Mouse (Mus musculus): ENCODE measurements around the gene Elmo1. TPM values are rescaled to one million over a fixed set of nuclear protein-coding genes. Genes with fewer than 3 reads are reported as not detected.

Gene Elmo1
- total RNA-seq, 2 experiments from 2014 or later, result 61.7 to 75.4 TPM

- DNase-seq (ENCODE audit: low spot score in 2 of 2), result peak in 1 of 2 experiments; percentile 2
- intact Hi-C loops (cut with DNase I), result no loop called here
Measured at GRCm38 (mm10) chr13:20517702-20518101, 427.3 kb downstream of the Elmo1 start.

- peak in 1 of 2 experiments; percentile 2 for DNase-seq (ENCODE audit: low spot score in 2 of 2)
- intact Hi-C loops (cut with DNase I), result no loop called here
Measured at GRCm38 (mm10) chr13:20521492-20521891, 431.1 kb downstream of the Elmo1 start.

- intact Hi-C loops (cut with DNase I), result no loop called here
- DNase-seq (ENCODE audit: low spot score in 2 of 2), result peak in 1 of 2 experiments; percentile 1
Measured at GRCm38 (mm10) chr13:20523671-20524070, 433.3 kb downstream of the Elmo1 start.

- intact Hi-C loops (cut with DNase I), result no loop called here
- DNase-seq (ENCODE audit: low spot score in 2 of 2), result no peak
Measured at GRCm38 (mm10) chr13:20525844-20526243, 435.4 kb downstream of the Elmo1 start.

GRCm38 (mm10) chr13:20537053-20537452 lies 446.7 kb downstream of the Elmo1 start:
- no peak for DNase-seq (ENCODE audit: low spot score in 2 of 2)
- intact Hi-C loops (cut with DNase I), result loop anchor here (5.0 kb wide), 2 partner anchors 45 to 65 kb away; no protein-coding TSS in a partner anchor

- intact Hi-C loops (cut with DNase I), result loop anchor here (5.0 kb wide), 2 partner anchors 45 to 65 kb away; no protein-coding TSS in a partner anchor
- peak in 1 of 2 experiments; percentile 23 for DNase-seq (ENCODE audit: low spot score in 2 of 2)
Measured at GRCm38 (mm10) chr13:20537487-20537886, 447.1 kb downstream of the Elmo1 start.

GRCm38 (mm10) chr13:20538216-20539070 lies 448.0 kb downstream of the Elmo1 start:
- intact Hi-C loops (cut with DNase I), result loop anchor here (2.0 to 5.0 kb wide), 3 partner anchors 46 to 66 kb away; no protein-coding TSS in a partner anchor
- DNase-seq (ENCODE audit: low spot score in 2 of 2), result peak; percentile 56 to 60

GRCm38 (mm10) chr13:20539631-20540030 lies 449.2 kb downstream of the Elmo1 start:
- intact Hi-C loops (cut with DNase I), result loop anchor here (2.0 to 5.0 kb wide), 3 partner anchors 47 to 67 kb away; no protein-coding TSS in a partner anchor
- peak in 1 of 2 experiments; percentile 7 for DNase-seq (ENCODE audit: low spot score in 2 of 2)

GRCm38 (mm10) chr13:20546568-20547204 lies 456.3 kb downstream of the Elmo1 start:
- DNase-seq (ENCODE audit: low spot score in 2 of 2), result no peak
- intact Hi-C loops (cut with DNase I), result no loop called here

GRCm38 (mm10) chr13:20549983-20550382 lies 459.6 kb downstream of the Elmo1 start:
- intact Hi-C loops (cut with DNase I), result no loop called here
- no peak for DNase-seq (ENCODE audit: low spot score in 2 of 2)

- DNase-seq (ENCODE audit: low spot score in 2 of 2), result no peak
- intact Hi-C loops (cut with DNase I), result no loop called here
Measured at GRCm38 (mm10) chr13:20551559-20551958, 461.2 kb downstream of the Elmo1 start.

- peak in 1 of 2 experiments; percentile 35 for DNase-seq (ENCODE audit: low spot score in 2 of 2)
- intact Hi-C loops (cut with DNase I), result no loop called here
Measured at GRCm38 (mm10) chr13:20555853-20556452, 465.6 kb downstream of the Elmo1 start.

- DNase-seq (ENCODE audit: low spot score in 2 of 2), result no peak
- intact Hi-C loops (cut with DNase I), result no loop called here
Measured at GRCm38 (mm10) chr13:20556739-20557138, 466.3 kb downstream of the Elmo1 start.

- DNase-seq (ENCODE audit: low spot score in 2 of 2), result no peak
- intact Hi-C loops (cut with DNase I), result no loop called here
Measured at GRCm38 (mm10) chr13:20557156-20557555, 466.8 kb downstream of the Elmo1 start.

- intact Hi-C loops (cut with DNase I), result no loop called here
- DNase-seq (ENCODE audit: low spot score in 2 of 2), result no peak
Measured at GRCm38 (mm10) chr13:20558376-20558775, 468.0 kb downstream of the Elmo1 start.

GRCm38 (mm10) chr13:20564414-20564813 lies 474.0 kb downstream of the Elmo1 start:
- no peak for DNase-seq (ENCODE audit: low spot score in 2 of 2)
- intact Hi-C loops (cut with DNase I), result no loop called here

- DNase-seq (ENCODE audit: low spot score in 2 of 2), result no peak
- intact Hi-C loops (cut with DNase I), result no loop called here
Measured at GRCm38 (mm10) chr13:20575186-20575585, 484.8 kb downstream of the Elmo1 start.

GRCm38 (mm10) chr13:20585868-20586267 lies 495.5 kb downstream of the Elmo1 start:
- intact Hi-C loops (cut with DNase I), result no loop called here

GRCm38 (mm10) chr13:20586462-20586861 lies 496.1 kb downstream of the Elmo1 start:
- intact Hi-C loops (cut with DNase I), result no loop called here
- no peak for DNase-seq (ENCODE audit: low spot score in 2 of 2)

More at GRCm38 (mm10) chr13:20585868-20586267, 495.5 kb downstream of the Elmo1 start:
- DNase-seq (ENCODE audit: low spot score in 2 of 2), result no peak

GRCm38 (mm10) chr13:20590983-20591382 lies 500.6 kb downstream of the Elmo1 start:
- DNase-seq (ENCODE audit: low spot score in 2 of 2), result peak; percentile 17 to 24
- intact Hi-C loops (cut with DNase I), result no loop called here
